Mouse (Mus musculus) hindbrain, embryonic 14.5 days (tissue): ENCODE results near the gene Tex12. TPM values are rescaled to one million over a fixed set of nuclear protein-coding genes. Genes with fewer than 3 reads are reported as not detected.
A peak's percentile ranks its signal among the peaks of the same experiment; 100 is the strongest.

Experiments
- ATAC-seq: fragments of 200-750 bp; cut with Nextera tagmentation; 2 replicates; pipeline ENCODE4 v1.8.0; 2017; ENCODE audit warnings: moderate number of reproducible peaks, mild to moderate bottlenecking, moderate TSS enrichment, moderate library complexity; ENCODE audit not compliant: low FRiP score
- DNase-seq: peaks from one replicate; pipeline ENCODE4 v3.0.0-alpha.2; 2015; ENCODE audit warnings: low spot score
- H3K27ac ChIP-seq: fragments of 300-500 bp; sonication (generic); 2 replicates; pipeline ENCODE4 v1.5.1; 2014; ENCODE audit warnings: mild to moderate bottlenecking, moderate library complexity
- H3K27me3 ChIP-seq: fragments of 300-500 bp; sonication (generic); 2 replicates; pipeline ENCODE4 v1.6.1; 2014; ENCODE audit warnings: mild to moderate bottlenecking, low read length, mixed read lengths; ENCODE audit not compliant: control insufficient read depth, insufficient read depth
- H3K36me3 ChIP-seq: fragments of 300-500 bp; sonication (generic); replicated peaks from 2 replicates; pipeline ENCODE4 v1.6.1; 2014; ENCODE audit not compliant: control insufficient read depth, insufficient read depth
- H3K4me1 ChIP-seq: fragments of 300-500 bp; sonication (generic); replicated peaks from 2 replicates; pipeline ENCODE4 v1.6.1; 2014; ENCODE audit warnings: antibody characterized with exemption, low read length, mixed read lengths; ENCODE audit not compliant: control insufficient read depth, insufficient read depth
- H3K4me2 ChIP-seq: fragments of 300-500 bp; sonication (generic); replicated peaks from 2 replicates; pipeline ENCODE4 v1.6.1; 2014; ENCODE audit warnings: mild to moderate bottlenecking, moderate library complexity
- H3K4me3 ChIP-seq: fragments of 300-500 bp; sonication (generic); replicated peaks from 2 replicates; pipeline ENCODE4 v1.5.1; 2014; ENCODE audit warnings: mild to moderate bottlenecking, low read length
- H3K9ac ChIP-seq: fragments of 300-500 bp; sonication (generic); 2 replicates; pipeline ENCODE4 v1.6.1; 2014
- H3K9me3 ChIP-seq: fragments of 300-500 bp; sonication (generic); 2 replicates; pipeline ENCODE4 v1.6.1; 2016; ENCODE audit warnings: low read length; ENCODE audit not compliant: control insufficient read depth
- WGBS: fragments of 180-500 bp; shearing (Covaris S2); extraction: QIAGEN DNeasy Blood & Tissue Kit; methylation state at CpG from one replicate; pipeline ENCODE4 v1.1.7; 2014; 5-methylcytosine and 5-hydroxymethylcytosine counted together
- polyA plus RNA-seq: library from polyadenylated mRNA; unstranded; fragments of >200 nt; fragmentation: Nextera tagmentation; extraction: Ambion mirVana; gene quantifications from 2 replicates; pipeline ENCODE4 v1.2.1, GENCODE M21; 2014

The Tex12 gene
- polyA plus RNA-seq: 0.48 TPM in 1 of 2 replicates, not detected in the other

- ATAC-seq: no peak
Observed at GRCm38 (mm10) chr9:50561145-50561917, at the start of gene Tex12. Tex12 (minus strand) TSS chr9:50561325.

GRCm38 (mm10) chr9:50604338-50604737 lies 43.2 kb upstream of the Tex12 start:
- WGBS: 2% methylated on average over 6 of the region's 6 CpGs
- peak overlapping the region; percentile 91 for H3K4me3 ChIP-seq

More at GRCm38 (mm10) chr9:50561145-50561917, at the start of gene Tex12:
- H3K27me3 ChIP-seq: no peaks in the 10 kb centered on the region
- DNase-seq: no peak
- no peak within 1 kb of the TSS for H3K27ac ChIP-seq
- no peaks in the 10 kb centered on the region for H3K4me1 ChIP-seq
- 88% methylated on average over 38 of the region's 38 CpGs for WGBS
- no peaks in the 10 kb centered on the region for H3K36me3 ChIP-seq
- no peak within 1 kb of the TSS for H3K9ac ChIP-seq
- no peak within 1 kb of the TSS for H3K4me3 ChIP-seq
- H3K4me2 ChIP-seq: no peak within 1 kb of the TSS
- H3K9me3 ChIP-seq: no peaks in the 10 kb centered on the region

GRCm38 (mm10) chr9:50603998-50604324 lies 42.8 kb upstream of the Tex12 start:
- H3K27ac ChIP-seq: peak overlapping the region; percentile 90
- peaks cover 59% of the 10 kb centered on the region for H3K36me3 ChIP-seq
- H3K9me3 ChIP-seq: no peaks in the 10 kb centered on the region
- peak overlapping the region; percentile 98 for H3K4me2 ChIP-seq
- peak overlapping the region; percentile 92 for H3K9ac ChIP-seq
- DNase-seq (no peak), ATAC-seq (peak; percentile 89)
- peaks cover 23% of the 10 kb centered on the region for H3K4me1 ChIP-seq
- no peaks in the 10 kb centered on the region for H3K27me3 ChIP-seq
- peak overlapping the region; percentile 91 for H3K4me3 ChIP-seq
- WGBS: under 1% methylated on average over 24 of the region's 24 CpGs

More at GRCm38 (mm10) chr9:50604338-50604737, 43.2 kb upstream of the Tex12 start:
- peaks cover 59% of the 10 kb centered on the region for H3K36me3 ChIP-seq
- no peaks in the 10 kb centered on the region for H3K27me3 ChIP-seq
- no peaks in the 10 kb centered on the region for H3K9me3 ChIP-seq
- ATAC-seq (no peak), DNase-seq (no peak)
- peaks cover 23% of the 10 kb centered on the region for H3K4me1 ChIP-seq
- peak overlapping the region; percentile 98 for H3K4me2 ChIP-seq
- H3K27ac ChIP-seq: peak overlapping the region; percentile 90
- peak overlapping the region; percentile 92 for H3K9ac ChIP-seq

GRCm38 (mm10) chr9:50603189-50603997 lies 42.3 kb upstream of the Tex12 start, which contains the start of the genes Sdhd and Timm8b:
Sdhd (minus strand) TSS chr9:50603812.
Timm8b (plus strand) TSS chr9:50603910.
- no peaks in the 10 kb centered on the region for H3K9me3 ChIP-seq
- H3K27ac ChIP-seq: peak within 1 kb of the TSS; percentile 90
- DNase-seq (peak; percentile 97), ATAC-seq (peak; percentile 98)
- no peaks in the 10 kb centered on the region for H3K27me3 ChIP-seq
- peaks cover 23% of the 10 kb centered on the region for H3K4me1 ChIP-seq
- H3K4me2 ChIP-seq: peak within 1 kb of the TSS; percentile 98
- peak within 1 kb of the TSS; percentile 91 for H3K4me3 ChIP-seq
- peaks cover 59% of the 10 kb centered on the region for H3K36me3 ChIP-seq
- H3K9ac ChIP-seq: peak within 1 kb of the TSS; percentile 92
- WGBS: 1% methylated on average over 48 of the region's 48 CpGs

- Histone ChIP-seq H3K9me3 (no peaks in the 10 kb centered on the region), H3K4me3 (peak overlapping the region; percentile 91), H3K9ac (peak overlapping the region; percentile 92), H3K4me1 (peaks cover 23% of the 10 kb centered on the region), H3K36me3 (peaks cover 59% of the 10 kb centered on the region), H3K4me2 (peak overlapping the region; percentile 98), H3K27ac (no peak overlapping the region), H3K27me3 (no peaks in the 10 kb centered on the region)
- WGBS: 88% methylated on average over 7 of the region's 7 CpGs
- DNase-seq: no peak
- ATAC-seq: no peak
Observed at GRCm38 (mm10) chr9:50602055-50602845, 41.1 kb upstream of the Tex12 start.

- no peak for DNase-seq
- Histone ChIP-seq H3K4me1 (peaks cover 23% of the 10 kb centered on the region), H3K9ac (no peak overlapping the region), H3K36me3 (peaks cover 59% of the 10 kb centered on the region), H3K4me3 (no peak overlapping the region), H3K27ac (no peak overlapping the region), H3K9me3 (no peaks in the 10 kb centered on the region), H3K4me2 (no peak overlapping the region), H3K27me3 (no peaks in the 10 kb centered on the region)
- WGBS: 86% methylated on average over 6 of the region's 6 CpGs
- ATAC-seq: no peak
Observed at GRCm38 (mm10) chr9:50601536-50601935, 40.4 kb upstream of the Tex12 start.

- ATAC-seq: no peak
- H3K4me3 ChIP-seq: no peak overlapping the region
- WGBS: 96% methylated on average over 8 of the region's 8 CpGs
- no peak overlapping the region for H3K9ac ChIP-seq
- peaks cover 61% of the 10 kb centered on the region for H3K36me3 ChIP-seq
- H3K27me3 ChIP-seq: no peaks in the 10 kb centered on the region
- H3K4me2 ChIP-seq: no peak overlapping the region
- no peak overlapping the region for H3K27ac ChIP-seq
- no peak for DNase-seq
- no peaks in the 10 kb centered on the region for H3K9me3 ChIP-seq
- H3K4me1 ChIP-seq: peaks cover 5% of the 10 kb centered on the region; the same call in 1 of the 2 replicates
Observed at GRCm38 (mm10) chr9:50596973-50597372, 35.8 kb upstream of the Tex12 start.

- Histone ChIP-seq H3K4me3 (no peak overlapping the region), H3K36me3 (peaks cover 53% of the 10 kb centered on the region), H3K27ac (no peak overlapping the region), H3K4me1 (no peaks in the 10 kb centered on the region), H3K9me3 (no peaks in the 10 kb centered on the region), H3K27me3 (no peaks in the 10 kb centered on the region), H3K4me2 (no peak overlapping the region), H3K9ac (no peak overlapping the region)
- 79% methylated on average over 12 of the region's 12 CpGs for WGBS
- ATAC-seq (no peak), DNase-seq (no peak)
Observed at GRCm38 (mm10) chr9:50594794-50595417, 33.8 kb upstream of the Tex12 start.
